Mouse (Mus musculus): ENCODE results near the gene Ap3d1. TPM values are rescaled to one million over a fixed set of nuclear protein-coding genes. Genes with fewer than 3 reads are reported as not detected.

Gene Ap3d1
- polyA plus RNA-seq, 1 experiment from 2014 or later: 116 TPM

DNA sequence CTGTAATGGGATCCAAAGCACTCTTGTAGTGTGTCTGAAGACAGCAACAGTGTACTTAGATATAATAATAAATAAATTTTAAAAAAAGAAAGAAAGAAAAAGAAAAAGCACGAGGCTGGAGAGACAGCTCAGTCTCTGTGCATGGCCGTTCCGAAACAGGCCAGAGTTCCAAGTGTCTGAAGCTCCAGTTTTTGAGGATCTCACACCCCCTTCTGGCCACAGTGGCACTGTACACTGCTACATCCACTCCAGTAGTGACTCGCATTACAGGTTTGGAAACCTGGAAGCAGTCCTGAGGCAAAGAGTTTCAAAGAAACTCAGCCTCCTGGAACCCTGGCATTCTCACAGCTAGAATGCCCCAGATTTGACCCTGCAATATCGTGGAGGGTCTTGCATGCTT lies 54.2 kb downstream of the Ap3d1 start:
- no peak for ATAC-seq (ENCODE audit: low FRiP score, low TSS enrichment)
- no peaks in the 10 kb centered on the region for H3K4me1 ChIP-seq (ENCODE audit: control insufficient read depth, insufficient read depth, low read length)
- H3K27ac ChIP-seq (replicated peaks; ENCODE audit: low read depth, low read length): no peak overlapping the region
- no peak overlapping the region for H3K9ac ChIP-seq (replicated peaks; ENCODE audit: low read length)
- peaks cover 74% of the 10 kb centered on the region for H3K36me3 ChIP-seq (ENCODE audit: control insufficient read depth, insufficient read depth, low read length)
- no peak overlapping the region for H3K4me2 ChIP-seq (ENCODE audit: low read length)
- DNase-seq: peak; percentile 80
- 49% methylated on average over 5 of the region's 5 CpGs for WGBS
- H3K27me3 ChIP-seq (ENCODE audit: control insufficient read depth, insufficient read depth, low read length): no peaks in the 10 kb centered on the region
- H3K4me3 ChIP-seq (replicated peaks; ENCODE audit: low read depth, low read length): no peak overlapping the region
- no peaks in the 10 kb centered on the region for H3K9me3 ChIP-seq (ENCODE audit: control insufficient read depth, low read length)

DNA sequence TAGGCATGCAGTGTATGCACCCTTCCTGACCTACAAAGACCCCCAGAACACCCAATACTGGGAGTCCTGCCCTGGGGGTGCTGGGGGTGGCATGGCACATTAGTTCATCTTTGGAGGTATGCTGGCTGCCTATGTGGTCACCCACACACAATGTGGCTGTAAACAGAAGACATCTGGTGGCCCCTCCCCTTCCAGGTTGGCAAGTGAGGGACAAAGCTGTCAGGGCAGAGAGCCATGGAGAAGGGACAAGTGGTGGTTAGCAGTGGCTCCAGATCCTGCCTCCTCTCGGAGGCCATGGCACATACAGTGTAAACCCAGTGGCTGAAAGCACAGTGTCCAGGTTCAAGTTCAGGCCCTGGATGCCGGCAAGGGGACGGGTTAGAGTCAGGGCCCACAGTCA lies 55.4 kb downstream of the Ap3d1 start:
- ATAC-seq (ENCODE audit: low FRiP score, low TSS enrichment): no peak
- 96% methylated on average over 3 of the region's 3 CpGs for WGBS
- no peaks in the 10 kb centered on the region for H3K4me1 ChIP-seq (ENCODE audit: control insufficient read depth, insufficient read depth, low read length)
- no peak overlapping the region for H3K4me2 ChIP-seq (ENCODE audit: low read length)
- peaks cover 69% of the 10 kb centered on the region for H3K36me3 ChIP-seq (ENCODE audit: control insufficient read depth, insufficient read depth, low read length)
- H3K27ac ChIP-seq (replicated peaks; ENCODE audit: low read depth, low read length): no peak overlapping the region
- H3K4me3 ChIP-seq (replicated peaks; ENCODE audit: low read depth, low read length): no peak overlapping the region
- no peak for DNase-seq
- no peaks in the 10 kb centered on the region for H3K27me3 ChIP-seq (ENCODE audit: control insufficient read depth, insufficient read depth, low read length)
- H3K9ac ChIP-seq (replicated peaks; ENCODE audit: low read length): no peak overlapping the region
- no peaks in the 10 kb centered on the region for H3K9me3 ChIP-seq (ENCODE audit: control insufficient read depth, low read length)

DNA sequence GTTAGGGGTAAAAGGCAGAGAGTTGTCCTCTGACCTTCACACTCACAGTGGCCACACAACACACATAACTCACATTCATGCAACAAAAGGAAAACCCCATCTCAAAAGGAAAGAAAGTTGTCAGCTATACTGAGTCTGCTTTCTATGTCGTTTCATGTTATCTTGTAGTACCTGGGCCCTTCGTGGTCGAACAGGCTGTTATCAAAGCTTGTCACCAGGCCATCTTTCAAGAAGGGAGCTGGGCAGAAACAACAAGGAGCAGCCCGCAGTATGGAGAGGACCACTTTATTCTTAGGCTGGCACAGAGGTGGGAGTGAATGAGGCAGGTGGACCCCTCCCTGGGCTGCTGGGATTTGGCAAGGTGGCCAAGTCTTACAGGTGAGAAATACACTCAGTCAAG lies 57.1 kb downstream of the Ap3d1 start:
- no peak overlapping the region for H3K27ac ChIP-seq (replicated peaks; ENCODE audit: low read depth, low read length)

DNA sequence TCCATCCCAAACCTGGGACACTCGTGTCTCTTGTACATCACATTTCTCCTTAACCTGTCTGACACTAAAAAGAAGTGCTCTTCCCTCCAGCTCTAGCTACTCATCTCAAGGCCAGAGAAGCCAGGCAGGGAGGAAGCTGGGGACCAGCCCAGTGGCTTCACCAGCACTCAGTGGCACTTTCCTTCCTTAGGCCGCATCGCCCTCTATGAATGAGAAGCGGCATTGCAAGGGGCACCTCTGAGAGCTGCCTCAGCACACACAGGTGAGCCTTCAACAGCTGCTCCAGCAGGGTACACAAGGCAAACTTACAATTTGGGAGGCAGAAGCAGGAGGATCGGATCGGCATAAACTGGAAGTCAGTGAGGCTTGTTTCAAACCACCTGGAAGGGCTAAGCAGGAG lies 57.9 kb downstream of the Ap3d1 start:
- Histone ChIP-seq H3K4me2 (ENCODE audit: low read length) (no peak overlapping the region), H3K4me1 (ENCODE audit: control insufficient read depth, insufficient read depth, low read length) (no peaks in the 10 kb centered on the region), H3K27ac (replicated peaks; ENCODE audit: low read depth, low read length) (no peak overlapping the region), H3K36me3 (ENCODE audit: control insufficient read depth, insufficient read depth, low read length) (peaks cover 45% of the 10 kb centered on the region), H3K4me3 (replicated peaks; ENCODE audit: low read depth, low read length) (no peak overlapping the region), H3K9ac (replicated peaks; ENCODE audit: low read length) (no peak overlapping the region), H3K9me3 (ENCODE audit: control insufficient read depth, low read length) (no peaks in the 10 kb centered on the region), H3K27me3 (ENCODE audit: control insufficient read depth, insufficient read depth, low read length) (no peaks in the 10 kb centered on the region)
- no peak for ATAC-seq (ENCODE audit: low FRiP score, low TSS enrichment)
- 64% methylated on average over 6 of the region's 6 CpGs for WGBS
- DNase-seq: peak; percentile 58

More for the DNA sequence above, 57.1 kb downstream of the Ap3d1 start:
- Histone ChIP-seq H3K9ac (replicated peaks; ENCODE audit: low read length) (no peak overlapping the region), H3K36me3 (ENCODE audit: control insufficient read depth, insufficient read depth, low read length) (peaks cover 53% of the 10 kb centered on the region), H3K4me1 (ENCODE audit: control insufficient read depth, insufficient read depth, low read length) (no peaks in the 10 kb centered on the region), H3K27me3 (ENCODE audit: control insufficient read depth, insufficient read depth, low read length) (no peaks in the 10 kb centered on the region), H3K4me3 (replicated peaks; ENCODE audit: low read depth, low read length) (no peak overlapping the region), H3K4me2 (ENCODE audit: low read length) (no peak overlapping the region), H3K9me3 (ENCODE audit: control insufficient read depth, low read length) (no peaks in the 10 kb centered on the region)
- ATAC-seq (ENCODE audit: low FRiP score, low TSS enrichment) (no peak), DNase-seq (no peak)
- 88% methylated on average over 4 of the region's 4 CpGs for WGBS

DNA sequence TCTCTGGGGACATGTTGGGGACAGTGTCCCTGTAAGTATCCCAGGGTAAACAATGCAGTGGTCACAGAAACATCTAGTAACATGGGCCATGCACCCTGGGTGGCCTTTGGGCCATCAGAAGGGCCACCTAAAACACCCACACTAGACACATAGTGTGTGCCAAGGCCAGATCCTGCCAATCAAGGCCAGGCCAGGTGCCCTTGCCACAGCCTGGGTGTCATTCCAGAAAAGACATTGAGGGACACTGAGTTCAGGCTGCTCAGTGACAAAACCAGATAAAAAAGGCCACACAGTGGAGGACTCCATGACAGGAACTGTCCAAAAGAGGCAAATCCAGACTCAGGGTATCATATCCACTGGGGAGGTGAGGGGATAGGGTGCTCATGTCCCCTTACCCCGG lies 58.4 kb downstream of the Ap3d1 start:
- WGBS: 89% methylated on average over 1 of the region's 1 CpGs
- Histone ChIP-seq H3K36me3 (ENCODE audit: control insufficient read depth, insufficient read depth, low read length) (peaks cover 42% of the 10 kb centered on the region), H3K9ac (replicated peaks; ENCODE audit: low read length) (no peak overlapping the region)

DNA sequence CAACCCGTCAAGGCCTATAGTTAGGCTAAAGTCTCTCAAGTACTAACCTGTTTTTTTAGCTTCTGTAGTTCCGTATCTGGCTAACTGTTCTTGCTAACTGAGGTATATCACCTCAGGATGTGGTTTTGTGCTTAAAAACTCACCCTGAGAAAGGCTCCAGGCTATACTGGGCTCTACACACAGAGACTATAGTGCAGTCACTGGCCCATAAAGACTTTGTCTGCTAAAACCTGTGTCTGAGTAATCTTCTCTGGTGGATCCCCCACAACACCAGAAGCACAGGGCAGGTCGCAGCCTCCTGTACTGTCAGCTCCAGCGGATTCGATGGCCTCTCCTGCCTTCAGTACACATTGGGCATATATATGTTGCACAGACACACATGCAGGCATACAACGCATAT lies 60.1 kb downstream of the Ap3d1 start:
- H3K27me3 ChIP-seq (ENCODE audit: control insufficient read depth, insufficient read depth, low read length): no peaks in the 10 kb centered on the region
- DNase-seq: no peak
- no peak overlapping the region for H3K4me3 ChIP-seq (replicated peaks; ENCODE audit: low read depth, low read length)
- 95% methylated on average over 6 of the region's 6 CpGs for WGBS
- no peak overlapping the region for H3K27ac ChIP-seq (replicated peaks; ENCODE audit: low read depth, low read length)
- H3K4me1 ChIP-seq (ENCODE audit: control insufficient read depth, insufficient read depth, low read length): peaks cover 15% of the 10 kb centered on the region
- H3K36me3 ChIP-seq (ENCODE audit: control insufficient read depth, insufficient read depth, low read length): peaks cover 33% of the 10 kb centered on the region
- no peak overlapping the region for H3K4me2 ChIP-seq (ENCODE audit: low read length)
- no peaks in the 10 kb centered on the region for H3K9me3 ChIP-seq (ENCODE audit: control insufficient read depth, low read length)
- H3K9ac ChIP-seq (replicated peaks; ENCODE audit: low read length): no peak overlapping the region
- ATAC-seq (ENCODE audit: low FRiP score, low TSS enrichment): no peak

More for the DNA sequence above, 58.4 kb downstream of the Ap3d1 start:
- no peak overlapping the region for H3K4me3 ChIP-seq (replicated peaks; ENCODE audit: low read depth, low read length)
- no peak overlapping the region for H3K27ac ChIP-seq (replicated peaks; ENCODE audit: low read depth, low read length)
- DNase-seq (no peak), ATAC-seq (ENCODE audit: low FRiP score, low TSS enrichment) (no peak)
- no peak overlapping the region for H3K4me2 ChIP-seq (ENCODE audit: low read length)
- H3K4me1 ChIP-seq (ENCODE audit: control insufficient read depth, insufficient read depth, low read length): no peaks in the 10 kb centered on the region
- no peaks in the 10 kb centered on the region for H3K9me3 ChIP-seq (ENCODE audit: control insufficient read depth, low read length)
- H3K27me3 ChIP-seq (ENCODE audit: control insufficient read depth, insufficient read depth, low read length): no peaks in the 10 kb centered on the region

DNA sequence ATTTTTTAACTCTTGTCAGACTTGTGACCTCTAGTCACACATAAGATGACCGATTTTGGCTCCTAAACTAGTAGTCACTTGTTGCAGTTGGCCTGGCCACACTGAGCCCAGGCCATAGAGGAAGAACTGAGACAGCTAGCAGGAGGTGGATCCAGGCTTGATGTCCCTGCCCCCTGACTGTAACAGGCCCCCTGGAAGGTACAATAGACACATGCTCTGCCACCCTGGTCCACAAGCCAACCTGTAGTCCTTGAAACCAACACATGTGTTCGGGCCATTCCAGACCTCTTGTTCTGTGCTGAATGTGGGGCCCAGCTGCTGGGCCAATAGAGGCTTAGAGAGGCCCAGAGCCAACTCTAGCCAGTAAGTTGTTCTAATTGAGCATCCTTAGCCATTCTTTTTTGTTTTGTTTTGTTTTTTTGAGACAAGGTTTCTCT lies 61.8 kb downstream of the Ap3d1 start:
- peaks cover 16% of the 10 kb centered on the region for H3K36me3 ChIP-seq (ENCODE audit: control insufficient read depth, insufficient read depth, low read length)
- 71% methylated on average over 2 of the region's 2 CpGs for WGBS
- H3K9ac ChIP-seq (replicated peaks; ENCODE audit: low read length): no peak overlapping the region
- H3K9me3 ChIP-seq (ENCODE audit: control insufficient read depth, low read length): no peaks in the 10 kb centered on the region
- ATAC-seq (ENCODE audit: low FRiP score, low TSS enrichment) (no peak), DNase-seq (no peak)
- no peak overlapping the region for H3K4me2 ChIP-seq (ENCODE audit: low read length)
- H3K4me1 ChIP-seq (ENCODE audit: control insufficient read depth, insufficient read depth, low read length): peaks cover 19% of the 10 kb centered on the region
- H3K27me3 ChIP-seq (ENCODE audit: control insufficient read depth, insufficient read depth, low read length): no peaks in the 10 kb centered on the region
- no peak overlapping the region for H3K27ac ChIP-seq (replicated peaks; ENCODE audit: low read depth, low read length)
- H3K4me3 ChIP-seq (replicated peaks; ENCODE audit: low read depth, low read length): no peak overlapping the region

DNA sequence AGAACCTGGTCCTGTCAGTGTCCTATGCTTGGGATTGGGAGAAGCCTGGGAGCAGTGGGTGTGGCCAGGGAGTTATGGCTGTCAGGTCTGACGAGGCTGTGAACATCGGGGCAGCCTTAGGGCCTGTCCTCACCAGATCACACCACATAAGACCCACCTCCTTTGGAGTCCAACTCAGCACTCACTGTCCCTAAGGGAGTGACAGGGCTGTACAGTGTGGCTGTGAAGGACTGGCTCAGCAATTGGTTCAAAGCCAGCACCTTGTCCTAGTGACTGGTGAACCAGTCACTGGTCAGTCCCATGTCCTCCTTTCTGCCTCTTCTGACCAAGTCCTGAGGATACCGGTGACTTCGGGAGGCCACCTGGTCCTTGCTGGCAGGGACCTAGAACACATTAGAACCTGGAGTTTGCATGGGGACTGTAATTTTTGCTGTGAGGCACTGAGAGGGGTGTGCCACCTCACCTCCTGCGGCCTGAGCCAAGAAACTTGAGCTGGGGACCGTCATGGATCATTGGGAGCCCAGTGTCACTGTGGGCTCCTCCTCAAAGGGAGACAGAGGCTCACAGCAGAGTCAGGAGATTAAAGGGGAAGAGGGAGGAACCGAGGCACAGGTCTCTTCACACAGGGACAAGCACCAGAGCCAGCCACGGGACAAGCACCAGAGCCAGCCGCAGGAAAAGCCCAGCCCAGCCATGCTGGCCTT lies 62.4 kb downstream of the Ap3d1 start:
- Histone ChIP-seq H3K4me2 (ENCODE audit: low read length) (no peak overlapping the region), H3K4me3 (replicated peaks; ENCODE audit: low read depth, low read length) (no peak overlapping the region), H3K27ac (replicated peaks; ENCODE audit: low read depth, low read length) (peak overlapping the region; percentile 97; the same call in 1 of the 2 replicates), H3K36me3 (ENCODE audit: control insufficient read depth, insufficient read depth, low read length) (peaks cover 11% of the 10 kb centered on the region), H3K9me3 (ENCODE audit: control insufficient read depth, low read length) (no peaks in the 10 kb centered on the region), H3K27me3 (ENCODE audit: control insufficient read depth, insufficient read depth, low read length) (no peaks in the 10 kb centered on the region), H3K9ac (replicated peaks; ENCODE audit: low read length) (no peak overlapping the region), H3K4me1 (ENCODE audit: control insufficient read depth, insufficient read depth, low read length) (peaks cover 25% of the 10 kb centered on the region)
- ATAC-seq (ENCODE audit: low FRiP score, low TSS enrichment) (no peak), DNase-seq (no peak)
- WGBS: 48% methylated on average over 9 of the region's 9 CpGs
